Mouse (Mus musculus): ENCODE results near the gene Gm21969.

DNA sequence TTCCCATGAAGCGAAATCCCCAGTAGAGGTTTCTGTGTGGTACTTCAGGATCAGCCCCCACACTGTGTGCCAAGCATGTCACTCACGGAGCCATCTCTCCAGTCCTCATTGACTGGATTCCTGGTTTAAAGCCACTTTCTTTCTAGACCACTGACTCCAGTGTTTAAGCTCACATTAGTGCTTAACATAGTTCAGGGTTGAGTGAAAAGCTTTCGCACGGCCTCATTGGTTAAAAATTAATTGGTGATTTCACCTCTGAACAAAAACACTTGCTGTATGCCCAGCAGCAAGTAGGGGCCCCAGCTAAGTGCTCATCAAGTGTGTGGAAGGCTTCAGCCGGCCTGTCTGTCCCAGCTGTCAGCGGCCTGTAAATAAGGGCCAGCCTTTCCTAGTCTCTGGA is 64.6 kb downstream of the Gm21969 start:
- TF ChIP-seq CTCF (conservative IDR thresholded peaks at IDR 0.05; ENCODE audit: low read length) (no peak), POU5F1 (IDR thresholded peaks at IDR 0.05; ENCODE audit: borderline replicate concordance, low read length) (no peak), NANOG (IDR thresholded peaks at IDR 0.05; ENCODE audit: borderline replicate concordance, low read length) (no peak)

All from E14TG2a.4 (cell line).